Mouse (Mus musculus) left cerebral cortex, adult 2 months (tissue): ENCODE data around the gene Agpat3. TPM values are rescaled to one million over a fixed set of nuclear protein-coding genes. Genes with fewer than 3 reads are reported as not detected.

Source experiments
- DNase-seq, 2 experiments: peaks; one replicate each; pipeline ENCODE4 v3.0.0; 2021 to 2022; ENCODE audit warnings: low spot score in 2 of 2, mixed read lengths in 1 of 2; ENCODE audit errors: extremely low spot score in 1 of 2
- H3K27ac ChIP-seq: fragments of 200-600 bp; 2 replicates; pipeline ENCODE4 v1.8.1; 2022
- H3K4me3 ChIP-seq: fragments of 200-600 bp; 2 replicates; pipeline ENCODE4 v1.8.1; 2022
- CTCF ChIP-seq: fragments of 200-600 bp; IDR thresholded peaks from 2 replicates; pipeline ENCODE4 v1.8.1; 2022; ENCODE audit warnings: antibody characterized with exemption, mild to moderate bottlenecking, moderate library complexity
- intact Hi-C: fragments of 180-260 bp; cut with DNase I; formaldehyde crosslinking; loops from one replicate; pipeline ENCODE4 v1.15.1; 2025
- total RNA-seq, 2 experiments: library from RNA; stranded (reverse); gene quantifications; 2 replicates each; pipeline ENCODE4 v1.2.3; 2021

Agpat3 gene
- total RNA-seq, 2 experiments from 2014 or later = 246 to 255 TPM

GRCm38 (mm10) chr10:78320526-78320925 is 31.8 kb downstream of the Agpat3 start:
- Histone ChIP-seq H3K27ac (peak overlapping the region; percentile 50), H3K4me3 (no peak overlapping the region)
- DNase-seq = no peak
- intact Hi-C loops = no loop called here
- TF ChIP-seq CTCF = no peak

DNA sequence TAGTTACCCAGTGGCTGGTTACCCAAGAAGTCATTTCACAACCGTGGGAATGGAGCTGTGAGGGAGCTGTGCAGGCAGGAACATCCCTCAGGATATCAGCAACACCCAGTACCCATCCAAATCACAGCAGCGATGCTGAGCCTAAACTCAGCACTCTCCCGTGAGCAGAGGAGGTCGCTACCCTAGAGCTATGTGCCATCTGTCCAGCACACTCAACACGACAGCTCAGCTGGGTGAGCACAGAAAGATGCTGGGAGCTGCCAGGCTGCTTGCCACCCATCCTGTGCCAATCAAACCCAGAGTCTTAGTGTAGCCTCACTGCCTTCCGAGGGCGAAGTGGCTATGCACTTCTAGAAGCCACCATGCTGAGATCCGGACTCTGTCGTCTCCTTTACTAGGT is 32.3 kb downstream of the Agpat3 start:
- DNase-seq = no peak
- intact Hi-C loops = no loop called here
- no peak for TF ChIP-seq CTCF
- H3K27ac ChIP-seq = peak overlapping the region; percentile 50
- no peak overlapping the region for H3K4me3 ChIP-seq

GRCm38 (mm10) chr10:78317270-78317923 is 34.9 kb downstream of the Agpat3 start:
- intact Hi-C loops = no loop called here
- DNase-seq = no peak
- TF ChIP-seq CTCF = no peak
- Histone ChIP-seq H3K4me3 (no peak overlapping the region), H3K27ac (no peak overlapping the region)

GRCm38 (mm10) chr10:78316228-78317087 is 35.8 kb downstream of the Agpat3 start:
- no peak for DNase-seq
- H3K27ac ChIP-seq = no peak overlapping the region
- no peak overlapping the region for H3K4me3 ChIP-seq
- intact Hi-C loops = no loop called here
- no peak for TF ChIP-seq CTCF

DNA sequence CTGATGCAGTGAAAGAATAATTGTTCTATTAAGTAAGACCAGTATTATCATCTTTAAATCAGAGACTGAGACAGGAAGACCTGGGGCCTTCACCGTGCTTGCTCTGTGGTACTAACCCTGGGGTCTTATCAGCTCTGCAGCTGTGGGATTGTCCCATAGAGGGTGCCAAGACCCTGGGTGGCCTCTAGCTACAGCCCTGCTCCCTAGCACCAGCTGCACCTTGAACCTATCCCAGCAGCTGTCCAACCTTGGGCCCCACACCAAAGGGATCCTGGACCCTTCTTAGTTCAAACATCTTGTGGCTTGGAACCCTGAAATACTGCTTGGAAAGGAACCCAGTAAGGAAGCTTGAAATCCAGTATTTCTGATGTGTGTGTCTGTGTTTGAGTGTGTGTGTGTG is 37.1 kb downstream of the Agpat3 start:
- DNase-seq = no peak
- Histone ChIP-seq H3K4me3 (no peak overlapping the region), H3K27ac (no peak overlapping the region)
- TF ChIP-seq CTCF = no peak
- intact Hi-C loops = no loop called here

- no peak overlapping the region for H3K4me3 ChIP-seq
- no peak overlapping the region for H3K27ac ChIP-seq
- TF ChIP-seq CTCF = no peak
- intact Hi-C loops = no loop called here
- DNase-seq = no peak
These were observed 40.2 kb downstream of the Agpat3 start for GRCm38 (mm10) chr10:78311886-78312635.

DNA sequence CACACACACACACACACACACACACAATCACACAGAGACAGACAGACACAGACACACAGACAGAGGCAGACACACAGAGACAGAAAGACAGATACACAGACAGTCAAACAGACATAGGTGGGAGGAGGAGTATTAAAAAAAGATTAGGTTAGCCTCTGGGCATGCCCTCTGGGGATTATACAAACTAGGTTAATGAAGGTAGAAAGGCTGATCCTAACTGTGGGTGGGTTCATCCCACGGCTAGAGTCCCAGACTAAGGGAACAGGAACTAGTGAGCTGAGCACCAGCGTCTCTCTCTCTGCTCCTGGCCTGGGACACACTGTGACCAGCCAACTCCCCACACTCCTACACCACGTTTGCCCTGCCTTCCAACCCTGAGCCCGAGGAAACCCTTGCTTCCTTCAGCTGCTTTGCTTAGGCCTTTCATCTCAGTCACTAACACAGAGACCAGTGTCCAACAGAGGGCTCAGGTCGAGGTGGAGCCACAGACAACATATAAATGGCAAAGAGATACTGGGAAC is 41.5 kb downstream of the Agpat3 start:
- no peak overlapping the region for H3K27ac ChIP-seq
- DNase-seq = no peak
- H3K4me3 ChIP-seq = no peak overlapping the region
- intact Hi-C loops = no loop called here
- no peak for TF ChIP-seq CTCF

DNA sequence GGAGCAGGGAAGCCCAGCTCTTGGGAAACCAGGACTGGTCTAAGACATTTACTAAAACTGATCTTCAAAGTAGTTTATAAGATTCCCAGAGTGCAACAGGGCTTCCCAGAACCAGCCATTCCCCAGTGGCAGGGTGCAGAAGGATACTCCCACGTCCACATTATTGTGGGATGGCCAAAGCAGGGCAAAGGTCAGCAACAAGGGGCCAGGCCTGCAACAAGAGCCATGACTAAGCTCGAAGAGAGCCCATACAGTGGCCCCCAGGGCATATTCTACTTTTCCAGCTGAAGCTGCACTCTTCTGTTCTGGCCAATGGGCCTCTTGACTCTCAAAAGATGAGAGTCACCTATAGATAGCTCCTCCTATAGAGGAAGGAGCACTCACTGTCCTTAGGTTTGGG is 43.7 kb downstream of the Agpat3 start:
- no peak for TF ChIP-seq CTCF
- H3K4me3 ChIP-seq = no peak overlapping the region
- intact Hi-C loops = no loop called here

GRCm38 (mm10) chr10:78307391-78307790 is 44.9 kb downstream of the Agpat3 start:
- no peak overlapping the region for H3K4me3 ChIP-seq
- no peak for DNase-seq
- no peak for TF ChIP-seq CTCF
- no peak overlapping the region for H3K27ac ChIP-seq
- intact Hi-C loops = no loop called here

More for the DNA sequence above, 43.7 kb downstream of the Agpat3 start:
- DNase-seq = no peak
- H3K27ac ChIP-seq = no peak overlapping the region

GRCm38 (mm10) chr10:78306027-78306426 is 46.3 kb downstream of the Agpat3 start:
- intact Hi-C loops = no loop called here
- Histone ChIP-seq H3K4me3 (no peak overlapping the region), H3K27ac (no peak overlapping the region)
- DNase-seq = no peak
- TF ChIP-seq CTCF = no peak

DNA sequence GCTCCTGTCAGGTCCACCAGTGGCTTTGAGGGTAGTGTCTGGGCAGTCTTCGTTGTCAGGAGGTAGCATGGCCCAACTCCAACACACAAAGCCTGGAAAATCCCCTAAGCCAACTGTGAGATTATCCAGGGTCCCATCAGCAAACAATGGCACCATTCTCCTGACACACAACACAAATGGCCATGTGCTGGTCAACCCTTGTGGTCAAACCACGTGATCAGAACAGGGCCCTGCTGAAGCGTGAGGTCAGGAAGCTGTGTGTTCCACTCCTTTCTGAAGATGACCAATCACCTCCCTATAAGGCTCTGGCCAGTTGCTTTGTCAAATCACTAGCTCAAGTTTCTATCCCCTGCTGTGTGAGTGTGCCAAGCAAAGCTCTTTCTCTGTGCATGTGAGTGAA is 47.3 kb downstream of the Agpat3 start:
- intact Hi-C loops = loop anchor here (5.0 kb wide), 1 partner anchor 47 kb away; the partner anchor contains the start of gene Agpat3

GRCm38 (mm10) chr10:78303675-78304074 is 48.6 kb downstream of the Agpat3 start:
- no peak for TF ChIP-seq CTCF
- intact Hi-C loops = loop anchor here (5.0 kb wide), 1 partner anchor 49 kb away; the partner anchor contains the start of gene Agpat3
- no peak for DNase-seq
- H3K4me3 ChIP-seq = no peak overlapping the region
- no peak overlapping the region for H3K27ac ChIP-seq

More for the DNA sequence above, 47.3 kb downstream of the Agpat3 start:
- no peak for DNase-seq
- Histone ChIP-seq H3K27ac (no peak overlapping the region), H3K4me3 (no peak overlapping the region)
- no peak for TF ChIP-seq CTCF
